Mouse (Mus musculus) ES-E14 (cell line): ENCODE data around the gene Ereg. TPM values are rescaled to one million over a fixed set of nuclear protein-coding genes. Genes with fewer than 3 reads are reported as not detected.

Experiments
- DNase-seq: peaks from one replicate; pipeline ENCODE4 v3.0.0-alpha.2; 2013; ENCODE audit warnings: low read depth, low spot score
- H3K27ac ChIP-seq: 2 replicates; pipeline ENCODE4 v1.5.1; 2012; ENCODE audit warnings: low read depth, mild to moderate bottlenecking, low read length, moderate library complexity, mixed read lengths; ENCODE audit not compliant: poor library complexity, insufficient read depth, severe bottlenecking
- H3K36me3 ChIP-seq: 2 replicates; pipeline ENCODE4 v1.6.1; 2012; ENCODE audit warnings: mild to moderate bottlenecking, low read length, moderate library complexity, mixed read lengths; ENCODE audit not compliant: control insufficient read depth, poor library complexity, insufficient read depth, severe bottlenecking
- H3K4me1 ChIP-seq, 2 experiments: fragments of 150-350 bp in 1 of 2; sonication (generic) in 1 of 2; 2 replicates each; pipeline ENCODE4 v1.6.1; 2012; ENCODE audit warnings: low read length in 2 of 2, mild to moderate bottlenecking in 1 of 2, mixed read lengths in 1 of 2; ENCODE audit not compliant: control insufficient read depth in 2 of 2, insufficient read depth in 2 of 2, poor library complexity in 1 of 2
- H3K4me3 ChIP-seq, 2 experiments: fragments of 150-350 bp in 1 of 2; sonication (generic) in 1 of 2; 2 replicates each; pipeline ENCODE4 v1.5.1; 2012; ENCODE audit warnings: low read length in 2 of 2, low read depth in 1 of 2, mild to moderate bottlenecking in 1 of 2, mixed read lengths in 1 of 2; ENCODE audit not compliant: insufficient read depth in 1 of 2, poor library complexity in 1 of 2, severe bottlenecking in 1 of 2
- H3K9ac ChIP-seq: 2 replicates; pipeline ENCODE4 v1.6.1; 2012; ENCODE audit warnings: low read depth, mild to moderate bottlenecking, low read length, mixed read lengths; ENCODE audit not compliant: poor library complexity, insufficient read depth, severe bottlenecking
- H3K9me3 ChIP-seq: fragments of 150-350 bp; sonication (generic); 2 replicates; pipeline ENCODE4 v1.6.1; 2012; ENCODE audit warnings: low read depth, mild to moderate bottlenecking, low read length; ENCODE audit not compliant: control insufficient read depth, insufficient read depth
- CHD2 ChIP-seq: IDR thresholded peaks from 2 replicates; pipeline ENCODE4 v1.6.1; 2014; ENCODE audit warnings: mild to moderate bottlenecking, low read depth, low read length, inconsistent platforms
- HCFC1 ChIP-seq: IDR thresholded peaks from 2 replicates; pipeline ENCODE4 v1.6.1; 2012; ENCODE audit warnings: low read length, inconsistent platforms, borderline replicate concordance; ENCODE audit not compliant: insufficient read depth
- MAFK ChIP-seq: IDR thresholded peaks from 2 replicates; pipeline ENCODE4 v1.6.1; 2014; ENCODE audit warnings: mild to moderate bottlenecking, low read depth, low read length, inconsistent platforms; ENCODE audit not compliant: insufficient read depth
- ZC3H11A ChIP-seq: IDR thresholded peaks from 2 replicates; pipeline ENCODE4 v1.6.1; 2012; ENCODE audit warnings: low read depth, mild to moderate bottlenecking, inconsistent platforms, low read length, borderline replicate concordance
- ZNF384 ChIP-seq: IDR thresholded peaks from 2 replicates; pipeline ENCODE4 v1.6.1; 2012; ENCODE audit warnings: low read depth, low read length, inconsistent platforms
- in situ Hi-C, 2 experiments: fragments of 600-800 bp; cut with MboI; formaldehyde crosslinking; loops; one replicate each; pipeline ENCODE4 v1.15.1; 2025; ENCODE audit warnings: low sequenced_read_pairs in 2 of 2, inconsistent platforms in 1 of 2; ENCODE audit not compliant: unreplicated experiment in 2 of 2
- total RNA-seq: library from RNA; depleted of rRNA; stranded (reverse); fragments of 300-350 nt; gene quantifications from 2 replicates; pipeline ENCODE4 v1.2.3, GENCODE M21; 2012

Ereg gene
- total RNA-seq, 1 experiment, result 0.13 TPM

DNA sequence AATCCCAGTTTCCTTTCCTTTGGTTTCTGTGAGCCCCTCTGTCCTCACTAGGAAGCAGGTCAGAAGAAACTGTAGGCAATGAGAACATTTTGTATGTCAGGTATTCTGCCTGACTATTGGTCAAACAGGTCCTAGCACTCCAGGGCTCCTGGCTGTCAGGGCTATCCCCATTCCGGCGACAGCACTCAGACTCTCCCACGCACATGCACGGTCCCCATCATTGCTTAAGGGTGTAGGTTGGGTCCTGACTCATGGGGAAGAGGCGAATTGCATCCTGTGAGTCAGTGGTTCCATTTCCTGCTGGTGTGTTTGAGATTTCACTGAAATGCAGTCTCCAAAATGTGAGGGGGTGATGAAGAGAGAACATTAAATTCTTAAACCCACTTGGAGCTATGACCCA lies 8.6 kb downstream of the Ereg start:
- Histone ChIP-seq H3K9me3 (no peaks in the 10 kb centered on the region), H3K36me3 (no peaks in the 10 kb centered on the region), H3K4me3 (no peak overlapping the region), H3K9ac (no peak overlapping the region), H3K4me1 (no peaks in the 10 kb centered on the region), H3K27ac (no peak overlapping the region)
- TF ChIP-seq HCFC1 (no peak), CHD2 (no peak), ZC3H11A (no peak), ZNF384 (no peak), MAFK (no peak)
- in situ Hi-C loops, result no loop called here
- no peak for DNase-seq

DNA sequence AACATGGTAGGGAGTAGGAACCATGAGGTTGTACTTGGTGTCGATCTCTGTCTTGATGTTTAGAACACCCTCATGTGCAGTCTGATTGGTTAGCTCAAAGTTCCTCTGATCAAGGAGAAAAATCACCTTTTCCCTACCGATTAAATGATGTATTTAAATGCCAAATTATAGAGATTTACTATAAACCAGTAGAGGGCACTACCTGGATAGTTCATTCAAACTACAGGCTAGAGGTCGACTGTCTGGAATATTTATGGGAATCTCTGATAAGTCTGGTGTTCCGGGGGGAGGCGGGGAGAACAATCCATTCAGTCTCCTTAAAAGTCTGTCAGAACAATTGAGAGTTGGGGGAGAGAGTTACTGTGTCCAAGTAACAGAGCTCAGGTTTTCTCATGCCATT lies 10.9 kb downstream of the Ereg start:
- no peak overlapping the region for H3K4me3 ChIP-seq
- H3K27ac ChIP-seq, result no peak overlapping the region
- H3K9me3 ChIP-seq, result no peaks in the 10 kb centered on the region
- TF ChIP-seq MAFK, result no peak
- no peak for TF ChIP-seq HCFC1
- TF ChIP-seq ZNF384, result no peak
- no peak overlapping the region for H3K9ac ChIP-seq
- DNase-seq, result no peak
- H3K4me1 ChIP-seq, result no peaks in the 10 kb centered on the region
- in situ Hi-C loops, result no loop called here
- no peaks in the 10 kb centered on the region for H3K36me3 ChIP-seq

- no peaks in the 10 kb centered on the region for H3K36me3 ChIP-seq
- no peaks in the 10 kb centered on the region for H3K9me3 ChIP-seq
- TF ChIP-seq MAFK, result no peak
- TF ChIP-seq CHD2, result no peak
- TF ChIP-seq ZC3H11A, result no peak
- TF ChIP-seq HCFC1, result no peak
- no peak for TF ChIP-seq ZNF384
- H3K9ac ChIP-seq, result no peak overlapping the region
- H3K27ac ChIP-seq, result no peak overlapping the region
- H3K4me1 ChIP-seq, result no peaks in the 10 kb centered on the region
- H3K4me3 ChIP-seq, result no peak overlapping the region
- DNase-seq, result no peak
- in situ Hi-C loops, result no loop called here
These were observed 15.9 kb downstream of the Ereg start for GRCm38 (mm10) chr5:91090301-91090700.

GRCm38 (mm10) chr5:91097911-91098614 lies 23.6 kb downstream of the Ereg start:
- no peak for TF ChIP-seq ZNF384
- no peak for TF ChIP-seq CHD2
- TF ChIP-seq HCFC1, result no peak
- TF ChIP-seq MAFK, result no peak
- no peaks in the 10 kb centered on the region for H3K9me3 ChIP-seq
- H3K4me1 ChIP-seq, result no peaks in the 10 kb centered on the region
- no peak overlapping the region for H3K9ac ChIP-seq
- in situ Hi-C loops, result no loop called here
- H3K36me3 ChIP-seq, result no peaks in the 10 kb centered on the region
- DNase-seq, result no peak
- no peak overlapping the region for H3K27ac ChIP-seq
- no peak overlapping the region for H3K4me3 ChIP-seq

DNA sequence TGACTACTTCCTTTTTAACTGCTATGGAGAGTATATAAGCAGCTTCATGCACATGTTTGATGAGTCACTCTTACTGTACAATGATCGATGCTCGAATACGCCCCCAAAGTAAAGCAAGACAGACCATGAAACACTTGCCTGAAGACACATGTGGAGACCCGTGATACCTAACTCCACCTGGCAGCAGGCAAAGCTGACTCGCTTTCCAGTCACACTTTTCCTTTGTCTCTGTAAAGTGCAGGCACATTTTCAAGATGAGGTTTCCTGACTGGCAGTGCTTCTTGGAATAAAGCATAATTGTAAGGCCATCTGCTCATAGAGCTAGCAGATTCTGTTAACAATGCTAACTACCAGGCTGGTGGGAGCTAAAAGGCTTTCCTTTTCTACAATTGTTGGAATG lies 27.3 kb downstream of the Ereg start:
- no peaks in the 10 kb centered on the region for H3K4me1 ChIP-seq
- TF ChIP-seq MAFK (no peak), ZC3H11A (no peak), HCFC1 (no peak), CHD2 (no peak), ZNF384 (no peak)
- no peak for DNase-seq
- H3K27ac ChIP-seq, result no peak overlapping the region
- no peaks in the 10 kb centered on the region for H3K36me3 ChIP-seq
- H3K4me3 ChIP-seq, result no peak overlapping the region
- no peaks in the 10 kb centered on the region for H3K9me3 ChIP-seq
- in situ Hi-C loops, result no loop called here
- H3K9ac ChIP-seq, result no peak overlapping the region
